Mouse (Mus musculus) granulocyte monocyte progenitor cell, adult 5-6 weeks (primary cell): ENCODE data around the gene Esyt2. TPM values are rescaled to one million over a fixed set of nuclear protein-coding genes. Genes with fewer than 3 reads are reported as not detected.

Experiments used
- ATAC-seq: replicated peaks from 2 replicates; pipeline ENCODE4 v1.8.0; 2016; ENCODE audit warnings: mild to moderate bottlenecking, moderate TSS enrichment, inconsistent platforms; ENCODE audit not compliant: poor library complexity, severe bottlenecking
- total RNA-seq, 2 experiments: library from RNA; stranded (forward) in 1 of 2; stranded (reverse) in 1 of 2; fragments of 200-712, 200-1000 nt in 1 of 2; fragments of >200 nt in 1 of 2; fragmentation: Nextera tagmentation in 1 of 2; gene quantifications; 2 replicates each; pipeline ENCODE4 v1.2.3; 2014 to 2017

Esyt2 gene
- total RNA-seq, 2 experiments from 2014 or later, result 29.1 to 32.0 TPM

- ATAC-seq, result peak; percentile 50; the same call in 1 of the 2 replicates
These were observed 70.0 kb downstream of the Esyt2 start for GRCm38 (mm10) chr12:116351022-116351421.

GRCm38 (mm10) chr12:116352404-116352803 is 71.4 kb downstream of the Esyt2 start:
- no peak for ATAC-seq

GRCm38 (mm10) chr12:116354694-116355093 is 73.7 kb downstream of the Esyt2 start:
- ATAC-seq, result no peak

- no peak for ATAC-seq
These were observed 81.1 kb downstream of the Esyt2 start for GRCm38 (mm10) chr12:116362091-116362490.

- no peak for ATAC-seq
These were observed 85.9 kb downstream of the Esyt2 start for GRCm38 (mm10) chr12:116366900-116367299.

GRCm38 (mm10) chr12:116367346-116367745 is 86.3 kb downstream of the Esyt2 start:
- ATAC-seq, result no peak

- no peak for ATAC-seq
These were observed 87.9 kb downstream of the Esyt2 start for GRCm38 (mm10) chr12:116368857-116369256.

GRCm38 (mm10) chr12:116383101-116383500 is 102.1 kb downstream of the Esyt2 start:
- ATAC-seq, result no peak

GRCm38 (mm10) chr12:116383995-116384394 is 103.0 kb downstream of the Esyt2 start:
- ATAC-seq, result no peak

GRCm38 (mm10) chr12:116386802-116387201 is 105.8 kb downstream of the Esyt2 start:
- no peak for ATAC-seq

GRCm38 (mm10) chr12:116389868-116390267 is 108.9 kb downstream of the Esyt2 start:
- ATAC-seq, result no peak

GRCm38 (mm10) chr12:116394327-116394726 is 113.3 kb downstream of the Esyt2 start:
- no peak for ATAC-seq

GRCm38 (mm10) chr12:116395312-116395711 is 114.3 kb downstream of the Esyt2 start:
- ATAC-seq, result no peak

GRCm38 (mm10) chr12:116396072-116396695 is 115.2 kb downstream of the Esyt2 start:
- ATAC-seq, result no peak

GRCm38 (mm10) chr12:116404012-116404679 is 123.2 kb downstream of the Esyt2 start:
- no peak for ATAC-seq

GRCm38 (mm10) chr12:116405045-116405835 is 124.2 kb downstream of the Esyt2 start, which contains the start of gene Ncapg2:
TSS of gene Ncapg2 (plus strand) at chr12:116405402.
- peak; percentile 94 for ATAC-seq

- peak; percentile 17 for ATAC-seq
These were observed 124.8 kb downstream of the Esyt2 start for GRCm38 (mm10) chr12:116405836-116406155.

GRCm38 (mm10) chr12:116407883-116408282 is 126.9 kb downstream of the Esyt2 start:
- ATAC-seq, result no peak

- peak; percentile 61 for ATAC-seq
These were observed 133.9 kb downstream of the Esyt2 start for GRCm38 (mm10) chr12:116414941-116415340.

GRCm38 (mm10) chr12:116416514-116416913 is 135.5 kb downstream of the Esyt2 start:
- no peak for ATAC-seq

GRCm38 (mm10) chr12:116421656-116422055 is 140.7 kb downstream of the Esyt2 start:
- no peak for ATAC-seq
